Mouse (Mus musculus): Measurements from ENCODE around the gene Nat8f2.
A peak's percentile ranks its signal among the peaks of the same experiment; 100 is the strongest.
"Not testable (repeated sequence)": the region's sequence is repeated elsewhere in the genome, so short reads cannot be mapped to it uniquely, and the experiment has no call there.

Gene Nat8f2

DNA sequence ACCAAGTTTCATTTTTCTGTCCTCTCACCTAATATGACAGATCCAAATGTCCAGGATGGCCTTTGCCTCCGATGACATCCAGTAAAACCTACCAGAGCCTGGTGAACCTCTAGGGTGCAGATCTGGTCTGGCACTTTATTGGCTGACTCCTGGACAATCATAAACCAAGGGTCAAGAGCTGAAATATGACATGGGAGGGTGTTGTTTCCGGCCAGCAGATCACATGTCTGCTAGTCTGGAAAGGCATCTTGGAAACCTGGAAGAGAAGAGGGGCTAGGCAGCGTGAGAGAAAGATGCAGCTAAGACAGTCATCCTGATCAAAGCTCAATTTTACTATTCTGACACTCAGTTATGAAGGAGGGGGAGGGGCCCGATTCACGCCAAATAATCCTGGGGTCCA lies at the start of gene Nat8f2:
TSS of gene Nat8f2 (minus strand) at position 153 of the 400 bp plus-strand sequence.
- DNase-seq (ENCODE audit: low spot score in 2 of 2), result not testable (repeated sequence)

GRCm38 (mm10) chr6:85918341-85918740 lies 49.4 kb upstream of the Nat8f2 start:
- DNase-seq (ENCODE audit: low spot score in 2 of 2), result not testable (repeated sequence)

DNA sequence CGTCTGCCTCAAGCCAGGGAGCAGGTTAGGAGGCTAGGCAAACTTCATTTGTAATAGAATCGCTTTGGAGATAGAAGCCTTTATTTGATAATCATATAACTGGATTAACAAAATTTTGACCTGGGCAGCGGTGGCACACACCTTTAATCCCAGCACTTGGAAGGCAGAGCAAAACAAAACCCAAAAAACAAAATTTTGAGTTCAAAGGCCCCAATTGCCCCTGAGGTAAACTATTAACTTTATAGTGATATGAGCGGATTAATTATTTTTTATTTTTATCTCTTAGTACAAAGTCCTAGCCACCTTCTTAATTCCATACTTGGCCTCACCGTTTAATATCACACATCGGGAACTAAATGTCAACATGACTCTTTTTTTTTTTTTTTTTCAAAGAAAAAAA lies 47.6 kb upstream of the Nat8f2 start:
- no peak for DNase-seq (ENCODE audit: low spot score in 2 of 2)

- DNase-seq (ENCODE audit: low spot score in 2 of 2), result peak; percentile 76 to 85
Observed at GRCm38 (mm10) chr6:85915539-85916513, 46.9 kb upstream of the Nat8f2 start, which contains the start of gene Nat8f1. Nat8f1 (minus strand) TSS chr6:85915687.

DNA sequence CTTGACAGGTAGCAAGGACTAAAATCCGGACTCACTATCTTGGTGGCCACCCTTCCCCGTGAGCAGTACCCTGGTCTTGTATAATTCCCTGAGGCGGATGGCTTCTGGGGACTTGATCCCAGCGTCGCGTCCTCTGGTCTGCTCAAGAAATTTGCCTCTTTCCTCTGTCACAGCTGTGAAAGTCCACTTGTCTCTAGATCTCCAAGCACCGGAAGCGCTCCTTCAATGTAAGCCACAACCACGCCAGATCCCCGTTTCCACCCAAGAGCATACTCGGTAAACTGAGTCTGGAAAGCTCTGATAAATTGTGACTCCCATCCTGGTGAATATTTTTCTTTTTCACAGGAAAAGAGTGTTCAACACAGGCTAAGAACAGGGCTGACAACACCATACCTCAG lies 46.2 kb upstream of the Nat8f2 start:
- no peak for DNase-seq (ENCODE audit: low spot score in 2 of 2)

- DNase-seq (ENCODE audit: low spot score in 2 of 2), result no peak
Observed at GRCm38 (mm10) chr6:85911587-85911986, 42.6 kb upstream of the Nat8f2 start, which contains the start of gene Tprkb. Tprkb (plus strand) TSS chr6:85911865.

- DNase-seq (ENCODE audit: low spot score in 2 of 2), result no peak
Observed at GRCm38 (mm10) chr6:85909704-85910103, 40.7 kb upstream of the Nat8f2 start.

GRCm38 (mm10) chr6:85908341-85908740 lies 39.4 kb upstream of the Nat8f2 start:
- DNase-seq (ENCODE audit: low spot score in 2 of 2), result no peak

DNA sequence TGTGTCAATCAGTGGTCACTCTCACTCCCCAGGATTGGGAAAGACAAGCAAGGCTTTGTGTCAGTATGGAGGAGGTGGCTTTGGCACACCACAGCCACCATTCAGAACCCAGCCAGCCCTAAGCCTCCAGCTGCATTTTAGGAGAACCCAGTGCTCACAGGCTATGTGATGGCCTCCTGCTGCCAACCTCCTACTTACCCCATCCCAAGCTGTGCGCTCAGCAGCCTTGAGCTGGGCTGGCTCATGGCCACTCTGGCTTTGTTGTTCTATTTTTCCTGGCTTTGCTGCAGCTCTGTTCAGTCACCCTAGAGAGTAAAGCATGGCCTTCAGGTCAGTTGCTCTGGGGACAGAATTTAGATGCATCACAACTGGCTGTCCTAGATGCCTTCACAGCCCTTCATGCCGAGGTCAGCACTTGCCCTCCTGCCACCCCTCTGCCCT lies 38.0 kb upstream of the Nat8f2 start:
- DNase-seq (ENCODE audit: low spot score in 2 of 2), result peak in 1 of 2 experiments; percentile 17

DNA sequence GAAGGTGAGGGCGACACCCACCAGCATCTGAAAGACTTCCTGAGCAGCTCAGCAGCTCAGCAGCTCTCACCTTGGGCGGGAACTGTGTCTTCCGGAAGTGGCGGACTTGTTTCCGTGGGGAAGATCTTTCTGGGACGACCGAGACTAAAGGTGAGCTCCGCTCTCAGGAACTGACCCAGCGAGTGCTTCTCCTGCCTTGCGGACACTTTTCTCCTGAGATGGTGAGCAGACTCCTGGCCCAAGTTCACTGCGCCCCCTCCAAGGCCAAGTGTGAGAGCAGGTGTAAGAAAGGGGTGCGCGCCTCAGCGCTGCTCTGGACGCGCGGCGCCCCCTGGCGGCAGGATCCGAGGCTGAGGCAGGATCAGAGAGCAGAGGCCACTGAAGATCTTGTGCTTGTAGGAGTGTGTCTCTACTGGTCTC lies 35.7 kb upstream of the Nat8f2 start, which contains the start of gene Nat8f4:
TSS of gene Nat8f4 (minus strand) at position 243 of the 420 bp plus-strand sequence.
- DNase-seq (ENCODE audit: low spot score in 2 of 2), result peak; percentile 80 to 83

DNA sequence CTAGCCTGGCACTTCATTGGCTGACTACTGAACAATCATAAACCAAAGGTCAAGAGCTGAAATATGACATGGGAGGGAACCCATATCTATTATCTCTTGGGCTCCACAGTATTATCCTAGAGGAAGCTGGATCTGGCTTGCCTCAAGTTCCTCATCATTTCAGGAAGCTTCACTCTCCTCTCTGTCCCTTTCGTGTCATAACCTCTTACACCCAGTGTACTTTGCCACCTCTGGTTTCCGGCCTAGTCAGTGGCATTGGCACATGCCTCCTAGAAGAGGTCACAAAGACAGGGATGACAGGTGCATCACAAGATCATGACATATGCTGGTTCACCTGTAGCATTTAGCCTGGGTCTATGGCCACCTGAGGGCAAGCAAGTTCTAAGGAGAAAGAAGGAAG lies 33.3 kb upstream of the Nat8f2 start:
- no peak for DNase-seq (ENCODE audit: low spot score in 2 of 2)

- not testable (repeated sequence) for DNase-seq (ENCODE audit: low spot score in 2 of 2)
Observed at GRCm38 (mm10) chr6:85898596-85899475, 29.9 kb upstream of the Nat8f2 start.

DNA sequence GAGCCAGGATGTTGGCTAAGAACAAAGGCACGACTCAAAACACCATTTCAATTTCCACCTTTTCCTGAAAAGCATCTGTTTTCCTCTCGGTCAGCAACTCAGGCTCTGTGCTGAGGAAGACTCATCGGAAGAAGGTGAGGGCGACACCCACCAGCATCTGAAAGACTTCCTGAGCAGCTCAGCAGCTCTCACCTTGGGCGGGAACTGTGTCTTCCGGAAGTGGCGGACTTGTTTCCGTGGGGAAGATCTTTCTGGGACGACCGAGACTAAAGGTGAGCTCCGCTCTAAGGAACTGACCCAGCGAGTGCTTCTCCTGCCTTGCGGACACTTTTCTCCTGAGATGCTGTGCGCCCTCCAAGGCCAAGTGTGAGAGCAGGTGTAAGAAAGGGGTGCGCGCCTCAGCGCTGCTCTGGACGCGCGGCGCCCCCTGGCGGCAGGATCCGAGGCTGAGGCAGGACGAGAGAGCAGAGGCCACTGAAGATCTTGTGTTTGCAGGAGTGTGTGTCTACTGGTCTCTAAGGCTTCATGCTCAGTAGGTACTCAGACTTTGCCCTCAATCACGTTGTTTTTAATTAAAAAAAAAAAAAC lies 26.2 kb upstream of the Nat8f2 start:
- DNase-seq (ENCODE audit: low spot score in 2 of 2), result not testable (repeated sequence)

DNA sequence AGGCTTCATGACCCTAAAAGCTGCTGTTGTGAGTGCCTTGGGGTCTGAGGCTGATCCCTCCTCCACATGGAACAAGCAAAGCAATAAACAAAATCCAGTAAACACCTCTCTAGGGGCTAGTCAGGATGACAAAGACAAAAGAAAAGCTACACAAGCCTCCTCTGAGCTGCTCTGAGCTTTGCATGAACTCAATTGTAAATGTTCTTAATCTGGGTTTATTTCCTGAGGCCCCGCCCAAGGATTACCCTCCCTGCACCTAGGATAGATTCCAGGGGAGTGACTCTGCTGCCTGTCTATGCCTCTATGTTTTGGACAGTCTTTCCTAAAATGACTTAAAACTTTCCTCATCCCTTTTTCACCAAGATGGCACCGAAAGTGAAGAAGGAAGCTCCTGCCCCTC lies 20.0 kb upstream of the Nat8f2 start:
- no peak for DNase-seq (ENCODE audit: low spot score in 2 of 2)

DNA sequence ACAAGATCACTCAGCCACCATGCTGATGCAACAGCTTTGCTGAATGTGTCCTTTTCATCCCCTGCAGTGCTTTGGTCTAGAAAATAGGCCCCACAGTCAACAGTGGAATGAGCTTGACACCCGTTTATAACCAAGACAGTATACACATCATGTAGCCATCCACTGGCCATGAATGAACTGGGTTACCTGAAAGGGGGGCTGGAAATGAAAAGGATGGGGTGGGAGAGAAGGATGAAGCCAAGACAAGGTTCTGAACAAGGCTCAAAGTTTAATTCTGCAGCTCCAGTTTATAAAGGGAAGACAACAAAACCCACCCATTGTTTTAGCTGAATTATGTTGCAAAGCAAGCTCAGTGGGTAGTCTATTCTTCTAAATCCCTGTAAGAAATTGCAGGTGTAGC lies 15.4 kb upstream of the Nat8f2 start:
- DNase-seq (ENCODE audit: low spot score in 2 of 2), result no peak

- DNase-seq (ENCODE audit: low spot score in 2 of 2), result not testable (repeated sequence)
Observed at GRCm38 (mm10) chr6:85883246-85883645, 14.3 kb upstream of the Nat8f2 start.

DNA sequence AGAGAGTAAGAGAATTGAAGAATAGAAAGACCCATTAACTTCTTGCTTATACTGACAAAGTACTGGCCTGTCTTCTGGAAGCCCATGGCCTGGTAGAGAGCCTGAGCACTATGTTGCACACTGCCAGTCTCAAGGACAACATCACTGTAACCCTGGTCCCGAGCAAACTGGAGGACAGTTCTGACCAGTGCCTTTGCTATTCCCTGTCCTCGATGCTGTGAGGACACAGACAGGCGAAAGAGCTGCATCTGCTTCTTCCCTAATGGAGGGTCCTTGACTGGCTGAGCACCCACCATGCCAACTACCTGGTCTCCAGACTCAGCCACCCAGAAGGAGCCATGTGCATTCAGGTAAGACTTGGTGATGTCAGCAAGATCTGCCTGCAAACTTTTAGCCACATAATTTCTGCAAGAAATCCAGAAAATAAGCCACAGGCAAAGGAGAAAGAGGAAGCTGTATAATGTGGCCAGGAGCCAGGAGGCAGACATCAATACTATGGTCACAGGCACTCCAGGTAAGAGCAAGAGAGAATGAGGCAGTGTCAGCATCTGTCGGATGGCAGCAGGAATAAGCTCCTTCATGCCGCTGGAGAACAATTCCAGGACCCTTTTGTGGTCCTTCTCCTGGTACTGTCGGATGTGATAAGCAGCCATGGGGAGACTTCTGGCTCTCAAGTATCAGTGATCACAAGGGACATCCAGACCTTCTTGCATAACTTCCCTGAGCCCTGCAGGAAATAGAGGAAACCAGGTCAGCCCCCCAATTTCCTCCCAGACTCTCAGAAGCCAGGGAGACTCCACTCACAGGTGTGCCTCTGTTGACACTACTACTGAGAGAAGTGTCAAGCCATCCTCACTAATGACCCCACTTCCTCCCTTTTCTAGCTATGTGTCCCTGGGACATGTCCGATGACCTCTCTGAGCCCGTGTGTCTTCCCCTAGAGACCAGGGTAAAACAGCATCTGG lies 950 bp downstream of the Nat8f2 start:
- no peak for DNase-seq (ENCODE audit: low spot score in 2 of 2)

- not testable (repeated sequence) for DNase-seq (ENCODE audit: low spot score in 2 of 2)
Observed at GRCm38 (mm10) chr6:85866995-85867394, 2.0 kb downstream of the Nat8f2 start.

GRCm38 (mm10) chr6:85866166-85866565 lies 2.8 kb downstream of the Nat8f2 start:
- DNase-seq (ENCODE audit: low spot score in 2 of 2), result not testable (repeated sequence)

DNA sequence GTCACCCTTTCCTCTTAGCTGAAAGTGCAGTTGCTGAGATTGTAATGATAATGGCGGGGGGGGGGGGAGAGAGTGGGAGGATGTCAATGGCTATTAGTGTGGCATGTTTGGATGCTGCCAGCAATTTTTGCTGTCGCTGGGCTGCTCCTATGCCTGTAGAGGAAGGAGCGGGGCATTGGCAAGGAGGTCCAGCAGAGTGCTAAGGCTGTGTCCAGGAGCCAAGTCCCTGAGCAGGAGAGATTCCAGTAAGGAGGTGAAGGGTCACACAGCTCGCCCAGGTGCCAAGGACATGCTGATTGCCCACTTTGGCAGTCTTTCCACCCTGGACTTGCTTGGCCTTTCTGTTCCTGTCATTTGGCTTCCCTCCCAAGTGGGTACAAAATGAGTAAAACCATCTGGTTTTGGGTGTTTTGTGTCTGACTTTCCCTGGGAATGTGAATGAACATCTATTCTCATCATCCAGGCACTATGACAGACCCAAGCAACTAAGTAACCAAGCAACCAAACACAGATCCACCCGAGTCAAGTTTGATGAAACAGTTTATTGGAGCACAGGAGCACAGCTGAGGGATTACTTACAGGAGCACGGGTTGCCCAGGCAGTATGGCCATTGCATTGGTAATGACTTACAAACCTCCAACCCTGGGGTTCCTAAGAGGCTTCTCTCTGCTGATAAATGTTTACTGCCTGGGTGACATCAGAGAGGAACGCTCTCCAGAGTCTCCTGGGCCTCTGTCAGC lies 3.9 kb downstream of the Nat8f2 start:
- DNase-seq (ENCODE audit: low spot score in 2 of 2), result peak in 1 of 2 experiments; percentile 12

All from frontal cortex, postnatal 25 days (tissue).